Mouse (Mus musculus): ENCODE measurements around the gene Agxt.

GRCm38 (mm10) chr1:93194961-93195360 lies 59.9 kb downstream of the Agxt start:
- no peak for TF ChIP-seq POLR2A (IDR thresholded peaks at IDR 0.05; ENCODE audit: borderline replicate concordance, insufficient read depth, low read length)
- no peak for TF ChIP-seq CTCF (IDR thresholded peaks at IDR 0.05; ENCODE audit: borderline replicate concordance, insufficient read depth, low read depth, low read length)
